Comparison of ENCODE assay signal across 8 mouse cellular contexts in the genomic region with DNA sequence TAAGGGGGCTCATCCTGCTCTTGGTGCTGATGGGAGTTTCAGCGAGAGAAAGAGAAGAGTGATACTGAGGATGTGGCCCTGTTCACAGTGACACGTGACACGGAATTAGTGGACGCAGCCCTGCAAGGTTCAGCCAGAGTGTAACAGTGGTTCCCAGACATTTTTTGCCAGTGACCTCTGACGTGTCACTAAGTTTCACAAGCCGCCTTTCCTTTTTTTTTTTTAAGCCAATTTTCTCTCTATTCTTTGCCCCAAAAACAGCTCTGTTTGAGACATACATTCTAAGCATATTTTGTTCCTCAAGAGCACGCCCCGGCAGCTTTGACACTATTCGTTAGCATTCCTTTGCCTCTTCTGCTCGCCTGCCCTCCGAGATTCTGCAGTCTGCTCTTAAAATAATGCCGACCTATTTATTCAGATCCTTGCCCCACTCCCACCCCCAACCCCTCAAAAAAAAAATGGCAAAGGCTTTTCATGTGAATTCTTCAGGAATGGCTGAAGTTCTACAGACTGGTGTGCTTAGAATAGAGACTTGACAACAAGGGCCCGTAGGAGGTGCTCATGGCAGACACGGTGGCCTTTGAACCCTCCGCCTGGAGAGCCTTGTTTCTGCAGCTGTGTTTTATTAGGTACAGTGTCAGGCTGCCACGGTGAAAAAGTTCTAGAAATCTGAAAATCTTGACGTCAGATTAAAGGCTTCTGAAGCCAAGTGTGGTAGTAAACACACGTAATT.
DNase-seq lines count a peak whose midpoint lies in the region; ATAC-seq lines count a peak whose summit lies in the region.

No protein-coding gene starts in this region.

- no peak overlapping the region for H3K4me3 ChIP-seq in embryonic facial prominence, embryonic 11.5 days (ENCODE audit: low read depth, low read length)
- H3K4me3 ChIP-seq in hindbrain, embryonic 15.5 days: no peak overlapping the region
- no peak overlapping the region for H3K4me3 ChIP-seq in lung, embryonic 15.5 days

- H3K9me3 ChIP-seq in embryonic facial prominence, embryonic 11.5 days (replicated peaks; ENCODE audit: control insufficient read depth, low read length): no peaks in the 10 kb centered on the region
- no peaks in the 10 kb centered on the region for H3K9me3 ChIP-seq in hindbrain, embryonic 15.5 days
- H3K9me3 ChIP-seq in lung, embryonic 15.5 days: no peaks in the 10 kb centered on the region

- no peak overlapping the region for H3K9ac ChIP-seq in embryonic facial prominence, embryonic 11.5 days (replicated peaks; ENCODE audit: low read length)
- H3K9ac ChIP-seq in hindbrain, embryonic 15.5 days: no peak overlapping the region
- no peak overlapping the region for H3K9ac ChIP-seq in lung, embryonic 15.5 days

- ATAC-seq in embryonic facial prominence, embryonic 11.5 days (replicated peaks; ENCODE audit: insufficient number of reproducible peaks, low FRiP score, low TSS enrichment, low read depth): peak; percentile 47
- no peak for ATAC-seq in hindbrain, embryonic 15.5 days (ENCODE audit: low FRiP score, low read depth)
- ATAC-seq in lung, embryonic 15.5 days (ENCODE audit: borderline replicate concordance, extremely low read depth, low FRiP score, low TSS enrichment): peak; percentile 78; the same call in 1 of the 2 replicates
- no peak for ATAC-seq in megakaryocyte progenitor cell, adult 5-6 weeks (replicated peaks; ENCODE audit: poor library complexity)

- H3K27me3 ChIP-seq in embryonic facial prominence, embryonic 11.5 days (ENCODE audit: control insufficient read depth, insufficient read depth, low read length): no peaks in the 10 kb centered on the region
- H3K27me3 ChIP-seq in hindbrain, embryonic 15.5 days: no peaks in the 10 kb centered on the region
- no peaks in the 10 kb centered on the region for H3K27me3 ChIP-seq in lung, embryonic 15.5 days

- H3K27ac ChIP-seq in embryonic facial prominence, embryonic 11.5 days (replicated peaks; ENCODE audit: low read depth, low read length): peak overlapping the region; percentile 2; the same call in 1 of the 2 replicates
- peak overlapping the region; percentile 6; the same call in 1 of the 2 replicates for H3K27ac ChIP-seq in hindbrain, embryonic 15.5 days (replicated peaks)
- peak overlapping the region; percentile 72 for H3K27ac ChIP-seq in lung, embryonic 15.5 days

- 16% methylated on average over 18 of the region's 18 CpGs for WGBS in embryonic facial prominence, embryonic 11.5 days
- WGBS in hindbrain, embryonic 15.5 days: 37% methylated on average over 18 of the region's 18 CpGs
- 19% methylated on average over 18 of the region's 18 CpGs for WGBS in lung, embryonic 15.5 days

- peaks cover 5% of the 10 kb centered on the region for H3K4me1 ChIP-seq in embryonic facial prominence, embryonic 11.5 days (ENCODE audit: control insufficient read depth, insufficient read depth, low read length)
- H3K4me1 ChIP-seq in hindbrain, embryonic 15.5 days (replicated peaks): peaks cover 48% of the 10 kb centered on the region
- peaks cover 74% of the 10 kb centered on the region for H3K4me1 ChIP-seq in lung, embryonic 15.5 days

- no peak overlapping the region for H3K4me2 ChIP-seq in embryonic facial prominence, embryonic 11.5 days (ENCODE audit: low read depth, low read length)
- H3K4me2 ChIP-seq in hindbrain, embryonic 15.5 days: no peak overlapping the region
- H3K4me2 ChIP-seq in lung, embryonic 15.5 days: peak overlapping the region; percentile 13; the same call in 1 of the 2 replicates

- H3K36me3 ChIP-seq in embryonic facial prominence, embryonic 11.5 days (replicated peaks; ENCODE audit: control insufficient read depth, insufficient read depth, low read depth, low read length): no peaks in the 10 kb centered on the region
- H3K36me3 ChIP-seq in hindbrain, embryonic 15.5 days: no peaks in the 10 kb centered on the region
- no peaks in the 10 kb centered on the region for H3K36me3 ChIP-seq in lung, embryonic 15.5 days

- peak; percentile 9 to 39 for DNase-seq in adrenal gland, adult (ENCODE audit: inconsistent age in 2 of 2, low spot score in 1 of 2)
- DNase-seq in adrenal gland, adult 18-20 months (ENCODE audit: low spot score in 2 of 2): no peak
- DNase-seq in embryonic facial prominence, embryonic 11.5 days (ENCODE audit: low spot score): peak; percentile 82
- no peak for DNase-seq in thymus, postnatal 14 days
- no peak for DNase-seq in frontal cortex, postnatal 10 days (ENCODE audit: low spot score in 2 of 2)

Comparison
In these comparisons a context has a peak if more than half of its experiments do, and no peak if none do; other contexts are left out.
1. DNase-seq: peak in adrenal gland, adult (2 of 2) and embryonic facial prominence, embryonic 11.5 days (single experiment); none in adrenal gland, adult 18-20 months (0 of 2), thymus, postnatal 14 days (single experiment) and frontal cortex, postnatal 10 days (0 of 2).
2. ATAC-seq: peak in embryonic facial prominence, embryonic 11.5 days (single experiment) and lung, embryonic 15.5 days (single experiment); none in hindbrain, embryonic 15.5 days (single experiment) and megakaryocyte progenitor cell, adult 5-6 weeks (single experiment).
3. H3K27ac ChIP-seq: peak in every context shown above with its lines; median percentile 72 in lung, embryonic 15.5 days; 6 in hindbrain, embryonic 15.5 days; 2 in embryonic facial prominence, embryonic 11.5 days.